Comparison of ENCODE assay signal across 18 mouse cellular contexts in the genomic region with DNA sequence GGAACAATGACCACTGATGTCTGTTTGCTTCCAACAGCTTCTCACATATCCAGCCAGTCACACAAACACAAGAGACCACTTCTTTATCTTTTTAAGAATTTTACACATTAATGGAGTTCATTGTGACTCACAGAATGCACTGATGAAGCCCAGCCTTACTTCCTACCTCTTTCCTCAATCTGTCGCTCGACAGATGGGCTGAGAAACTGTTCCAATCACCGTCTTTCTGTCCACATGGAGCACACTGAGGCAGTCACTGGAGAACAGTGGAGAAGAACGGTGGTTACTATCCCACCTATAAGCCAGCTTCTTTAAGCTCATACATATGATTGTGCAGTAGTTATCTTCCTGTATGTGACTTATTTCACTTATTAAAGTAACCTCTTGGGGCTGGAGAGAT.
"Had no signal": no experiment of that assay in that cellular context is flagged by ENCODE, and none has a peak within 500 bp of the region (broad histone marks: within the 10 kb centered on the region; RNA-seq: fewer than 3 reads in every experiment).

No protein-coding gene starts in this region.

- DNase-seq: lung, adult 18-20 months; lung, embryonic 14.5 days; lung, postnatal 10 days; lung, postnatal 4 days; midbrain, embryonic 14.5 days; retina, postnatal 1 day; right cerebral cortex, adult 18-20 months; right cerebral cortex, postnatal 25 days; right cerebral cortex, postnatal 4 days; spleen, adult 18-20 months; thymus, adult 18-20 months; thymus, postnatal 14 days; thymus, postnatal 36 days had no signal

- H3K27ac ChIP-seq: midbrain, embryonic 10.5 days; midbrain, embryonic 12.5 days; neural tube, embryonic 13.5 days; neural tube, embryonic 15.5 days had no signal

- H3K4me3 ChIP-seq: midbrain, embryonic 10.5 days; midbrain, embryonic 12.5 days; myocyte; neural tube, embryonic 13.5 days; neural tube, embryonic 15.5 days had no signal
